ENCODE assay signal across 9 mouse cellular contexts in genomic region chr7:58658790-58659405, GRCm38 (mm10). TPM values are rescaled to one million over a fixed set of nuclear protein-coding genes. Genes with fewer than 3 reads are reported as not detected.
DNase-seq lines count a peak whose midpoint lies in the region; ATAC-seq and TF ChIP-seq lines count a peak whose summit lies in the region.
"Had no signal": no experiment of that assay in that cellular context is flagged by ENCODE, and none has a peak within 500 bp of the region (broad histone marks: within the 10 kb centered on the region; RNA-seq: fewer than 3 reads in every experiment).

No protein-coding gene starts in this region.

- peaks cover 9% of the 10 kb centered on the region; the same call in 1 of the 2 replicates for H3K36me3 ChIP-seq in E14TG2a.4 (ENCODE audit: insufficient read depth, low read length)
- no peaks in the 10 kb centered on the region for H3K36me3 ChIP-seq in heart, postnatal 0 days (replicated peaks; ENCODE audit: control insufficient read depth, insufficient read depth, low read length)
- no peaks in the 10 kb centered on the region for H3K36me3 ChIP-seq in megakaryocyte, embryonic 14.5 days (replicated peaks; ENCODE audit: low read length)
- H3K36me3 ChIP-seq: G1E had no signal

- peaks cover 33% of the 10 kb centered on the region for H3K9me3 ChIP-seq in E14TG2a.4 (ENCODE audit: low read length)
- H3K9me3 ChIP-seq in heart, postnatal 0 days (replicated peaks; ENCODE audit: control insufficient read depth, low read length): no peaks in the 10 kb centered on the region
- no peaks in the 10 kb centered on the region for H3K9me3 ChIP-seq in megakaryocyte, embryonic 14.5 days

- peak overlapping the region; percentile 98 for H3K4me2 ChIP-seq in heart, postnatal 0 days (ENCODE audit: low read depth, low read length)

- DNase-seq in gastrocnemius, postnatal 10 days: peak; percentile 21
- DNase-seq in gastrocnemius, postnatal 14 days: no peak
- DNase-seq in heart, postnatal 0 days (ENCODE audit: low spot score): no peak
- DNase-seq in layer of hippocampus, postnatal 10 days (ENCODE audit: low spot score in 2 of 2): no peak
- DNase-seq in urinary bladder, postnatal 10 days (ENCODE audit: low spot score): no peak

- H3K4me1 ChIP-seq in E14TG2a.4 (replicated peaks; ENCODE audit: low read depth, low read length): peaks cover 5% of the 10 kb centered on the region; the same call in 1 of the 2 replicates
- H3K4me1 ChIP-seq in heart, postnatal 0 days (ENCODE audit: control insufficient read depth, insufficient read depth): no peaks in the 10 kb centered on the region
- peaks cover 13% of the 10 kb centered on the region for H3K4me1 ChIP-seq in megakaryocyte, embryonic 14.5 days

- no peak for TF ChIP-seq CTCF in E14TG2a.4 (conservative IDR thresholded peaks at IDR 0.05; ENCODE audit: low read length)
- TF ChIP-seq CTCF in heart, postnatal 0 days (IDR thresholded peaks at IDR 0.05; ENCODE audit: low read depth): no peak

- TF ChIP-seq EP300 in heart, postnatal 0 days (IDR thresholded peaks at IDR 0.05; ENCODE audit: low read depth): no peak

- intact Hi-C loops in gastrocnemius, postnatal 14 days (cut with DNase I; ENCODE audit: low total_unique reads): no loop called here

- H3K4me3 ChIP-seq in E14TG2a.4 (replicated peaks; ENCODE audit: low read length): peak overlapping the region; percentile 84
- peak overlapping the region; percentile 91 for H3K4me3 ChIP-seq in heart, postnatal 0 days (ENCODE audit: low read depth, low read length)
- H3K4me3 ChIP-seq in megakaryocyte, embryonic 14.5 days (replicated peaks): peak overlapping the region; percentile 95

- peak overlapping the region; percentile 75 for H3K9ac ChIP-seq in heart, postnatal 0 days (replicated peaks; ENCODE audit: low read depth, low read length)

- ATAC-seq in heart, postnatal 0 days (ENCODE audit: insufficient read depth, low read depth): no peak
- no peak for ATAC-seq in megakaryocyte progenitor cell, adult 5-6 weeks (replicated peaks; ENCODE audit: poor library complexity)

- peaks cover 28% of the 10 kb centered on the region for H3K27me3 ChIP-seq in E14TG2a.4 (ENCODE audit: insufficient read depth, low read length)
- no peaks in the 10 kb centered on the region for H3K27me3 ChIP-seq in heart, postnatal 0 days (ENCODE audit: control insufficient read depth, insufficient read depth, low read length)
- H3K27me3 ChIP-seq in megakaryocyte, embryonic 14.5 days (replicated peaks): peaks cover 66% of the 10 kb centered on the region

- 31% methylated on average over 14 of the region's 14 CpGs for WGBS in heart, postnatal 0 days

- H3K27ac ChIP-seq in heart, postnatal 0 days (ENCODE audit: low read depth): no peak overlapping the region

RNA-seq across cellular contexts. Expression of gene Atp10a, which starts 2.9 kb away (rescaled TPM):
- 1 to 10 TPM; 4.8 to 6.1 TPM for total RNA-seq in gastrocnemius, postnatal 10 days (2021)
- total RNA-seq in gastrocnemius, postnatal 14 days (2021): 1 to 10 TPM; 2.7 to 3.6 TPM
- 3.1 and 6.1 TPM in 2 replicates for total RNA-seq in heart, postnatal 0 days (2014; rRNA removed; ENCODE audit: low replicate concordance)
- polyA plus RNA-seq in heart, postnatal 0 days (2015; fragmentation: Nextera tagmentation; extraction: Ambion mirVana): 0.41 and 0.60 TPM in 2 replicates
- polyA plus RNA-seq in megakaryocyte, embryonic 14.5 days (2012; ENCODE audit: insufficient read depth, low replicate concordance): 1.3 TPM in 1 of 2 replicates, not detected in the other
- total RNA-seq in megakaryocyte progenitor cell, adult 5-6 weeks (2015): 12.1 and 13.8 TPM in 2 replicates
- total RNA-seq in megakaryocyte progenitor cell, adult 5-6 weeks (2017): 15.1 and 17.9 TPM in 2 replicates
- 1 to 10 TPM; 3.7 to 5.1 TPM for total RNA-seq in layer of hippocampus, postnatal 10 days (2021)
- total RNA-seq: G1E had no signal
- polyA plus RNA-seq: G1E had no signal
